Mouse (Mus musculus) megakaryocyte-erythroid progenitor cell, adult 5-6 weeks (primary cell): ENCODE measurements at regions not wholly inside any gene's neighbourhood (a gene's known extent, or its start where the extent isn't known, plus 50 kb on each side); places are given as distances from the start of the nearest gene placed in this dataset.

Source experiments
- ATAC-seq: replicated peaks from 2 replicates; pipeline ENCODE4 v1.8.0; 2016; ENCODE audit warnings: mild to moderate bottlenecking, inconsistent platforms; ENCODE audit not compliant: severe bottlenecking, poor library complexity, low FRiP score, low TSS enrichment

GRCm38 (mm10) chr10:84008923-84009322 lies 286.3 kb downstream of the 1500009L16Rik start:
- no peak for ATAC-seq

DNA sequence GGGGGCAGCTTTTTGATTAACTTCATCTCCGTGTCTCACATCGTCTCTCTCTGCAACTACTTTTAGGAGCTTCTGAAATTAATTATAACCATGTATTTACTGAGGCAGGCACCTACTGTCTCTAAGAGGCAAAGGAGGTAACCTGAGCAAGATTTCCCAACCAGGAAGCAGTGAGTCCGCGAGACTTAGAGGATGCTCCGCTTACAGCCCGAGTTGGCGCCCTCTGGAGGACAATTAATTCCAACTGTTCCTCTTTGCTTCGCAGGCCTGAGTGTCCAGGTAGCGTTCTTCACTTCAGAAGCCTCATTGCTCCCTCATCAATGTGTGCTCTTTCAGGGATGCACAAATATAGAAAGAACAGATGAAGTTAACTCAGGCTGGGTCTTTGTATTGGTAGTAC lies 296.7 kb downstream of the 1500009L16Rik start:
- peak; percentile 95 for ATAC-seq

- 0 out of 2 replicates have a peak, but pooled peaks have one; percentile 40 for ATAC-seq
Observed at GRCm38 (mm10) chr10:84020023-84020620, 297.5 kb downstream of the 1500009L16Rik start.

DNA sequence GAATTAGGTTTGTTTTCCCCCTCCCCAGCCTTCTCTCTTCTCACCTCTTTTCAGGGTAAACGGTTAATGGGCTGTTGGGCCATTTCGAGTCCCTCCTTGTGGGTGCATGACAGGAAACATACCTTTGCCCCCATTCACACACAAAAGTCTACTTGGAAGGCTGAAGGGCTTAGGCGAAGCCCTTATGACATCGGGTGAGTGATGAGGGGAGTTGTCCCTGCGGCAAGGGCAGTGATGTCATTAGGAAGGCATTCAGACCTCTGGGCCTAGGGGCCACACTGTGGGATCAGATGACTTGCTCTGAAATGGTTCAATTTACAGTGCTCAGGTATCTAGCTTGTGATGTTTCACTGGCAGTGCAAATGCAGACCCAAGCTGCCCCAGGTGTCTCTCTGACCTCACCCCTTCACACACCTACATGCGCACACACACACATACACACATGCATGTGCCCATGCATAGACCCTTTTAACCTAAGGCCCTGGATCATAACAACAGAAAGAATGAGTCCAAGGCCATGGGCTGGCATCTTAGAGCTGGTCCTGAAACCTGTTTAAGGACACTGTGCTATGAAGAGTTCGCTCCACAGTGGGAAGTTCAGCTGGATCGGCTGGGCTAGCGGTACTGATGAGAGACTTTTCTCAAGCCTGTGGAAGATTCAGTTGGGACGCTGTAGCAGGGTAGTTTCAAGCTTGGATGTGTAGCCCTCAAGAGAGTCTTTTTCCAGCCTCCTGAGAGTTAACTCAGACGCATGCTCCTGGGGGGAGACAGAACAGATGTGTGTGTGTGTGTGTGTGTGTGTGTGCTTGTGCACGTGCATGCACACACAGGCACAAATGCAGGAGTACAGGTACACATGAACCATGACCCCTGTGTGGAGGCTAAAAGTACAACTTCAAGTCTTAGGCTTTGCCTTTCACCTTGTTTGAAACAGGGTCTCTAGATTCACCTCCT lies 298.8 kb downstream of the 1500009L16Rik start:
- ATAC-seq = no peak

DNA sequence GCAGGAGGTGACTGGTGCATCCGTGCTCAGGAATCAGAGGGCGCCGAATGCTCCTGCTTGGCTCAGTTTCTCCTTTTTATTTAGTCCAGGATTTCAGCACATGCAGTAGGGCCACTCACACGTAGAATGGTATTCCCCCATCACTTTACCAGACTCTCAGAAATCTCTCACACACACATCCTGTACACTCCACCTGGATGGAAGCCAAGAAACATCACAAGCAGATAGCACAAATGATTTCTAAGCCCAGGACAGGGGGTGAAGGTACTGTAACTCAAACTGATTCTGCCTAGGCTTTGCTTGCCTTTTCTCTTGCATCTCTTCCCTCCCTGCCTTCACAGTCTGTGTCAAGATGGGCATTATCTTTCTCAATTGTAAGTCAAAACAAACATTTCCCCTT lies 301.6 kb downstream of the 1500009L16Rik start:
- no peak for ATAC-seq

- ATAC-seq = no peak
Observed at GRCm38 (mm10) chr10:84024901-84025300, 302.2 kb downstream of the 1500009L16Rik start.

GRCm38 (mm10) chr10:84026798-84027197 lies 304.1 kb downstream of the 1500009L16Rik start:
- ATAC-seq = no peak

- no peak for ATAC-seq
Observed at GRCm38 (mm10) chr10:84036131-84036877, 313.6 kb downstream of the 1500009L16Rik start.

GRCm38 (mm10) chr10:84048706-84049105 lies 326.0 kb downstream of the 1500009L16Rik start:
- ATAC-seq = no peak

GRCm38 (mm10) chr10:84052696-84053095 lies 330.0 kb downstream of the 1500009L16Rik start:
- ATAC-seq = no peak

- ATAC-seq = no peak
Observed at GRCm38 (mm10) chr10:84054551-84055336, 332.1 kb downstream of the 1500009L16Rik start.

GRCm38 (mm10) chr10:84055402-84056167 lies 332.9 kb downstream of the 1500009L16Rik start:
- ATAC-seq = no peak

DNA sequence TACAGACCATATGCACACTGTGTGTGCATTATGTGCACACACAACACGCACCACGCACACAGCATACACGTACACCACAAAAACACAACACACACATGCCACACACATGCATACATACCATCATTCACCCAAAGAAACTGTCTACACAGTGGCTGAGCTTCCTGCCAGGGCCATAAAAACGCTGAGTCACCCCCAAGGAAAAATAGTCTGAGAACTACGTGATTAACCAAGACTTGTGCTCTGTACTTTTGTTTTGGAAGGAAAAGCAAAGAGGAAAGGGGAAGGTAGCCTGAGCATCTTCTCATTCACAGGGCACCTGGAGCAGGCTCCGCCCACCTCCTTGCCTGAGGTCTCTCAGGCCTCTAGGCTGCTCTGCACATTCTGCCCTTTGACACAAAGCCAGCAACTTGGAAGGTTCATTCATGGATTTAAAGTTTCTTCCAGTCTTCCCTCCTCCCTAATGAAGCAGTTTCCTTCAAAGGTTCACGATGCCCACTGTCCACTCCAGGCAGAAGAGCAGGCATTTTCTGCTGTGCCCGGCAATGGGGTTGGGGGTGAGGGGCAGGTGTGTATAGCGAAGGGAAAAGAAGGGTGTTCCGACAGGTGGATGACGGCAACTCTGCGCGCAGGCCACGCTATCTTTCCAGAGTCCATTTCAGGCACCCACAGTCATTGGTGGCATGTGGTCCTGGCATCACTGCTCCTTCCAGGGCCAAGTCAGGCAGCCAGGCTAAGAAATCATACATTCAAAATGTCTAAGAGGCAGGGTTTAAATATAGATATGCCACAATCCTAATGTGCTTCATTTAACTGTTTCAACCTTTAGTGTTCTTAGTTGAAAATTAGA lies 333.9 kb downstream of the 1500009L16Rik start:
- ATAC-seq = peak; percentile 47; the same call in 1 of the 2 replicates

GRCm38 (mm10) chr10:84058301-84058700 lies 335.6 kb downstream of the 1500009L16Rik start:
- no peak for ATAC-seq

- ATAC-seq = no peak
Observed at GRCm38 (mm10) chr10:84059646-84060491, 337.2 kb downstream of the 1500009L16Rik start.

GRCm38 (mm10) chr10:84060492-84061218 lies 338.0 kb downstream of the 1500009L16Rik start:
- peak; percentile 78; the same call in 1 of the 2 replicates for ATAC-seq
